Mouse (Mus musculus) adrenal gland, adult 10 weeks (tissue): Measurements from ENCODE around the gene Ttc30a2. TPM values are rescaled to one million over a fixed set of nuclear protein-coding genes. Genes with fewer than 3 reads are reported as not detected.

Source experiments
- polyA plus RNA-seq: library from polyadenylated mRNA; stranded (reverse); fragments of 350-450 nt; fragmentation: Illumina TruSeq; extraction: RNeasy Lipid Tissue Mini Kit (QIAGEN cat#74804); gene quantifications from one replicate; pipeline ENCODE4 v1.2.3, GENCODE M21; 2014; ENCODE audit warnings: low read depth, low replicate concordance

Gene Ttc30a2
- 0.76 TPM for polyA plus RNA-seq

GRCm38 (mm10) chr2:75977752-75978368 lies at the start of gene Ttc30a2:
Gene Ttc30a2 (minus strand): TSS chr2:75978170.

GRCm38 (mm10) chr2:75981440-75982081 lies 3.6 kb upstream of the Ttc30a2 start, which contains the start of gene Ttc30a1:
Gene Ttc30a1 (minus strand): TSS chr2:75981967.

GRCm38 (mm10) chr2:75938117-75939063 lies 39.6 kb downstream of the Ttc30a2 start, which contains the start of gene Ttc30b:
Gene Ttc30b (minus strand): TSS chr2:75938585.

Other genes starting within 250 kb of the Ttc30a2 start
- 84.6 TPM for gene Agps, start 146.0 kb downstream of the Ttc30a2 start, polyA plus RNA-seq
- gene Ttc30b, start 39.6 kb downstream of the Ttc30a2 start, polyA plus RNA-seq, result 75.5 TPM
- gene Ttc30a1, start 3.8 kb upstream of the Ttc30a2 start, polyA plus RNA-seq, result 9.2 TPM